Mouse (Mus musculus): ENCODE data around the gene Sdhd.

DNA sequence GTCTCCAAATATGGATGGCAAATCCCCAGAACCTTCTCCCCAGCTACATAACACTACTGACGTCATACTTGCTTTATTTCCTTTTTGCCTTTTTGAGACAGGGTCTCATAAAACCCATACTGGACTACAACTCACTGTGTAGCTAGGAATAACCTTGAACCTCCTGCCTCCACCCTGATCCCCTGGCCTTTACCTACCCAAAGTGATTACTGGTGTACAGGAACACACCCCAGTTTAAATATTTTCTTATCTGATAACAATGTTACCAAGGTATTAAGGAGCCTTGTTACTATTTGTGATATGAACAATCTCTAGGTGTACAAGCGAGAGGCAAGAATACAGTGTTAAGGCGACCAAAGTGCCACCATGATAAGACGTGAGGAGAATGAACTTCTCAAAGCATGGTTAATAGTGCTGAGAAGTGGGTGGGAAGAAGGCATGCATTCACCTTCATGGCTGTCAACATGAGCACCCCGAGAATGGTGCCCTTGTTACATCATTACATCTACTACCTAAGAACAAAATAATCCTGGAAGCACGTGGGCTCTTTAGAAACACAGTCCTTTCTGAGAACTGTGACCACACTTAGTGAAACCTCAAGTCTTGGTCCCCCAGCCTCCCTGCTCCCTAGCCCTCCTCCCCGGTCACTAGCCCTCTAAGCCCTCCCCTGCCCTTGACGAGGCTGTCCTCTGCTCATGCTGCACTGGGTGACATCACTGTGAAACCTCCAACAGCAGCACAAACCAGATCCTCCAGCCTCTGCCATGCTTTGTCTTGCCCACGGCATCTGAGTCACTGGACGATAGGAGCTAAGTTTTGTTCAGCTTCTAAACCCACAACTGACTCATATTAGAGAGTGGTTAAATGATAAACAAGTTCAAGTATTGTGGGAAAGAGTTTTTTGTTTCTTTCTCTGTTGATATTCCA is 33.8 kb downstream of the Sdhd start:
- TF ChIP-seq CTCF (IDR thresholded peaks at IDR 0.05; ENCODE audit: low read depth, low read length): no peak
- TF ChIP-seq POLR2A (IDR thresholded peaks at IDR 0.05; ENCODE audit: borderline replicate concordance, low read depth, low read length): no peak
